Mouse (Mus musculus): ENCODE measurements around the gene Mms19. TPM values are rescaled to one million over a fixed set of nuclear protein-coding genes. Genes with fewer than 3 reads are reported as not detected.

Mms19 gene
- 29.7 and 35.3 TPM in 2 replicates for polyA plus RNA-seq (2015; fragmentation: Nextera tagmentation; extraction: Ambion mirVana)

- H3K36me3 ChIP-seq, result no peaks in the 10 kb centered on the region
- peak within 1 kb of the TSS; percentile 72 for H3K9ac ChIP-seq
- peaks cover 14% of the 10 kb centered on the region for H3K4me1 ChIP-seq
- no peaks in the 10 kb centered on the region for H3K9me3 ChIP-seq
- H3K4me3 ChIP-seq, result peak within 1 kb of the TSS; percentile 72
- H3K27me3 ChIP-seq, result no peaks in the 10 kb centered on the region
- peak; percentile 96 for ATAC-seq (ENCODE audit: borderline replicate concordance, extremely low read depth, low FRiP score, low TSS enrichment)
- WGBS, result under 1% methylated on average over 52 of the region's 68 CpGs
- H3K27ac ChIP-seq, result peak within 1 kb of the TSS; percentile 91
- peak within 1 kb of the TSS; percentile 81 for H3K4me2 ChIP-seq
These were observed at the start of gene Mms19 for GRCm38 (mm10) chr19:41980819-41981594. Gene Mms19 (minus strand): TSS chr19:41981157.

- Histone ChIP-seq H3K4me3 (no peak overlapping the region), H3K9ac (no peak overlapping the region), H3K27ac (no peak overlapping the region), H3K27me3 (no peaks in the 10 kb centered on the region), H3K4me1 (no peaks in the 10 kb centered on the region), H3K4me2 (no peak overlapping the region), H3K36me3 (no peaks in the 10 kb centered on the region), H3K9me3 (no peaks in the 10 kb centered on the region)
- WGBS, result 4% methylated on average over 5 of the region's 5 CpGs
- ATAC-seq (ENCODE audit: borderline replicate concordance, extremely low read depth, low FRiP score, low TSS enrichment), result peak; percentile 61; the same call in 1 of the 2 replicates
These were observed 45.2 kb upstream of the Mms19 start for GRCm38 (mm10) chr19:42026158-42026557.

DNA sequence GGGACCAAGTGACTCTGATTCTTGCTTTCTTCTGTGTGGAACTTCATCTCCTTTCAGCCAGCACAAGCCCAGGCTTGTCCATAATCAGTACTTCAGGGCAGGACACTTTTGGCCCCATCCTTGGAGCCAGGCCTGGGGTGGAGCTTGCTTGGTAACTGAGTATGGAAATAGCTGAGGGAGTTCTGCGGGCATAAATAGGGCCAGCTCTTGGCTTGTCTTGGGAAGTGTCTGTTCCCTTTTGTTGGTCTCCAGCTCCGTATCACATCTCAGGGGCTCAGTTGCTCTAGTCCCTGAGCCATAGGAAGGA, 41.5 kb upstream of the Mms19 start:
- no peak overlapping the region for H3K4me3 ChIP-seq
- H3K4me1 ChIP-seq, result peaks cover 19% of the 10 kb centered on the region
- H3K27me3 ChIP-seq, result no peaks in the 10 kb centered on the region
- H3K9ac ChIP-seq, result no peak overlapping the region
- no peaks in the 10 kb centered on the region for H3K9me3 ChIP-seq
- WGBS, result 86% methylated on average over 2 of the region's 2 CpGs
- no peak overlapping the region for H3K27ac ChIP-seq
- no peak overlapping the region for H3K4me2 ChIP-seq
- H3K36me3 ChIP-seq, result no peaks in the 10 kb centered on the region
- no peak for ATAC-seq (ENCODE audit: borderline replicate concordance, extremely low read depth, low FRiP score, low TSS enrichment)

GRCm38 (mm10) chr19:42021681-42022541, 41.0 kb upstream of the Mms19 start:
- no peak overlapping the region for H3K9ac ChIP-seq
- ATAC-seq (ENCODE audit: borderline replicate concordance, extremely low read depth, low FRiP score, low TSS enrichment), result no peak
- H3K27ac ChIP-seq, result no peak overlapping the region; the same call in 1 of the 2 replicates
- no peaks in the 10 kb centered on the region for H3K36me3 ChIP-seq
- WGBS, result 74% methylated on average over 10 of the region's 10 CpGs
- H3K4me3 ChIP-seq, result no peak overlapping the region
- H3K9me3 ChIP-seq, result no peaks in the 10 kb centered on the region
- H3K4me1 ChIP-seq, result peaks cover 24% of the 10 kb centered on the region
- no peak overlapping the region for H3K4me2 ChIP-seq
- no peaks in the 10 kb centered on the region for H3K27me3 ChIP-seq

DNA sequence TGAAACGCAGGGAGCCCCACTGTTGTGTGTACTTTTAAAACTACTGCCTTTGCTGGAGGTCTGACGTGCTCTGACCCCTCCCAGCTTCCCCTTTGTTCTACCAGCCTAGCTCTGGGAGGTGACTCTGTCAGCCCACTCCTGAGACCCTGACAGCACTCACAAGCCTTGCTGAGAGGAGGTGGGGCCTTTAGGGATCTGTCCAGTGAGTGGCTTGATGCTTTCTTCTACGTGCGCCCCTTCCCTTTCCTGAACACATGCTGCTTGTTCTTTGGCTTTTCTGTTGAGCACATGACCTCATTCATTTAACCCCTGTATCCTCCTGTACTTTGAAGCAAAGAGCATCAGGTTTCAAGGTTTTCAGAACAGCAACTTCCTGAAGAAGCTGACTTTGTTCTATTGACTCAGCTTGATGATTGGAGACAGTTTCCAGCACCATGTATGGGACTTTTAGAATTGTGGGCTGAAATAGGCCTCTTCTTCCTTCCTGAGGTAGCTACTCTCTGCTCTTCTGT, 38.1 kb upstream of the Mms19 start:
- ATAC-seq (ENCODE audit: borderline replicate concordance, extremely low read depth, low FRiP score, low TSS enrichment), result no peak

GRCm38 (mm10) chr19:42017399-42018247, 36.7 kb upstream of the Mms19 start:
- no peak overlapping the region for H3K4me2 ChIP-seq
- H3K9me3 ChIP-seq, result no peaks in the 10 kb centered on the region
- 0 out of 2 replicates have a peak, but pooled peaks have one; percentile 46 for ATAC-seq (ENCODE audit: borderline replicate concordance, extremely low read depth, low FRiP score, low TSS enrichment)
- no peaks in the 10 kb centered on the region for H3K36me3 ChIP-seq
- peak overlapping the region; percentile 65 for H3K27ac ChIP-seq
- H3K27me3 ChIP-seq, result no peaks in the 10 kb centered on the region
- no peak overlapping the region for H3K9ac ChIP-seq
- 44% methylated on average over 8 of the region's 8 CpGs for WGBS
- peaks cover 30% of the 10 kb centered on the region for H3K4me1 ChIP-seq
- H3K4me3 ChIP-seq, result no peak overlapping the region

More for the DNA sequence above, 38.1 kb upstream of the Mms19 start:
- Histone ChIP-seq H3K4me2 (no peak overlapping the region), H3K36me3 (no peaks in the 10 kb centered on the region), H3K4me1 (peaks cover 30% of the 10 kb centered on the region), H3K4me3 (no peak overlapping the region), H3K27ac (peak overlapping the region; percentile 65), H3K9ac (no peak overlapping the region), H3K27me3 (no peaks in the 10 kb centered on the region), H3K9me3 (no peaks in the 10 kb centered on the region)
- WGBS, result 35% methylated on average over 4 of the region's 4 CpGs

DNA sequence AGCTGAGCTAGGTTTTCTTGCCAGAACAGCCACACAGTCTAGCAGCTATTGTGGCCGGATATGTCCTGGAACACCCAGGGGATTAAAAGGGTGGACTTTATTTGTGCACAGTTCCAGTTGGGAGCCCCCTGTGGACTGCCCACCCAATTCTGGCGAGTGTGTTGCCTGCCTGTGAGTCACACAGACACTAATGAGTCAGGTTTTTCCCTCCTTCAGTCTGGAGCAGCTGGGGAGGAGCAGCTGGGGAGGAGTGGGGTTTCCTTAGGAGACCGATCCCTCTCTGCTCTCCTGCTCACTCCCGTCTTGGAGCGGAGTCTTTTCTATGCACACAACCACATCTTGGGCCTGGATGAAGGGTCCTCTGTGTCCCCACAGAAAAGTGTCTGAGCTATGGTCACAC, 35.9 kb upstream of the Mms19 start:
- Histone ChIP-seq H3K27ac (peak overlapping the region; percentile 65), H3K27me3 (no peaks in the 10 kb centered on the region), H3K9me3 (no peaks in the 10 kb centered on the region), H3K9ac (no peak overlapping the region), H3K4me1 (peaks cover 30% of the 10 kb centered on the region), H3K4me2 (no peak overlapping the region), H3K36me3 (no peaks in the 10 kb centered on the region), H3K4me3 (no peak overlapping the region)
- 60% methylated on average over 5 of the region's 5 CpGs for WGBS
- no peak for ATAC-seq (ENCODE audit: borderline replicate concordance, extremely low read depth, low FRiP score, low TSS enrichment)

DNA sequence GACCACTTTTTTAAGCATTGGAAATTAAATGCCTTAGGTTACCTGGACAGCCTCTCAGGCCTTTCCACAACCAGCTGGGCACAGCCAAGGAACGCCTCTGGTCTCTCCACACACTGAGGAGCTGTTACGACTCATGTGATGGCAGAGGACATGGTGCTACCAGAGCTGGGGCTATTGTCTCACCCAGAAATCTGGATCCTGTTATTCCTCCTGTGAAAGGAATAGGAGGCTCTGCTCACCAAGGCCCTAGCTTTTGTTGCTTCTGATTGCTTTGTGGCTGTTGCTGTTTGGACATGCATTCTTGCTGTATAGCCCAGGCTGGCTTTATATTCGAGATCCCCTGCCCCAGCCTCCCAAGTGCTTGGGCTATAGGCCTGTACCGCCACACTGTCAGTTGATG, 35.3 kb upstream of the Mms19 start:
- Histone ChIP-seq H3K27ac (peak overlapping the region; percentile 65; the same call in 1 of the 2 replicates), H3K9me3 (no peaks in the 10 kb centered on the region), H3K4me1 (peaks cover 30% of the 10 kb centered on the region), H3K9ac (no peak overlapping the region), H3K36me3 (no peaks in the 10 kb centered on the region), H3K4me2 (no peak overlapping the region), H3K27me3 (no peaks in the 10 kb centered on the region), H3K4me3 (no peak overlapping the region)
- 77% methylated on average over 4 of the region's 4 CpGs for WGBS
- ATAC-seq (ENCODE audit: borderline replicate concordance, extremely low read depth, low FRiP score, low TSS enrichment), result no peak

DNA sequence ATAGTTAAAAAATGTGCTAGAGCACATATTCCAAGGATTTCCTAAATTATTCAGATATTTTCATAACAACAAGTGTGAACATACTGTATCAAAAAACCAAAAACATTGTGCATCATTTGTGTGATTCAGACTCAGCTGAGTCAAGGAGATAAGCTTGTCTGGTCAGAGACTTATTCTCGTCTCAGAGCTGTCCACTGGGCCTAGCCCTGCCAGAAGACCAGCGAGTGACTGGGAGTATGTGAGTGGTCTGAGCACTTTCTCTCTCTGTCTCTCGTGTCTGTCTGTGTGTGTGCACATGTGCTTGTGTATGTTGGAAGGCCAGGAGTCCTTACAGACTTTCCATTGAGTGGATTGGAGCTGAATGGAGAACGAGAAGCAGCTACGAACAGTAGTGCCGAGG, 34.0 kb upstream of the Mms19 start:
- Histone ChIP-seq H3K4me3 (no peak overlapping the region), H3K27me3 (no peaks in the 10 kb centered on the region), H3K27ac (no peak overlapping the region), H3K9me3 (no peaks in the 10 kb centered on the region), H3K4me2 (no peak overlapping the region), H3K4me1 (peaks cover 30% of the 10 kb centered on the region), H3K9ac (no peak overlapping the region), H3K36me3 (no peaks in the 10 kb centered on the region)
- no peak for ATAC-seq (ENCODE audit: borderline replicate concordance, extremely low read depth, low FRiP score, low TSS enrichment)
- WGBS, result 75% methylated on average over 6 of the region's 6 CpGs

GRCm38 (mm10) chr19:42014231-42014825, 33.4 kb upstream of the Mms19 start:
- no peaks in the 10 kb centered on the region for H3K36me3 ChIP-seq
- H3K27ac ChIP-seq, result no peak overlapping the region
- WGBS, result 82% methylated on average over 3 of the region's 3 CpGs
- H3K4me1 ChIP-seq, result peaks cover 25% of the 10 kb centered on the region
- H3K4me2 ChIP-seq, result no peak overlapping the region
- H3K9me3 ChIP-seq, result no peaks in the 10 kb centered on the region
- ATAC-seq (ENCODE audit: borderline replicate concordance, extremely low read depth, low FRiP score, low TSS enrichment), result no peak
- no peak overlapping the region for H3K9ac ChIP-seq
- no peak overlapping the region for H3K4me3 ChIP-seq
- H3K27me3 ChIP-seq, result no peaks in the 10 kb centered on the region

DNA sequence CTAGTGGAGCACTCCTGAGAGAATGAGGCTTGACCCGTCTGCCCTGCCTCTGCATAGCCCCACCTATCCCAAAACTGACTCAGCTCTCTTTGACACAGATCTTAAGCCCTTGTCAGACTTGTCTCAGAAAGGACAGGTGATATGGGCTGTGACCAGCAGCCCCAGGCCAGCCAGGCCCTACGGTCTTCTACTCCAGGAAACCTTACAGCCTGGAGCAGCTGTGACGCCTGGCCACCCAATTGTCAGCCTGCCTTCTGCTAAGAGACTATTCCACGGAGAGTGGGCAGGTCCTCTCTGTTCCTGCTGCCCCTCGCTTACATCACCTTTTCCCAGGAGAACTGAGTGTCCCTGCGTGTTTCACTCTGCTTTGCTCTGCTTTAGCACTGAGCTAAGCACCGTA, 30.2 kb upstream of the Mms19 start:
- H3K4me1 ChIP-seq, result 0 out of 2 replicates have a peak, but pooled peaks cover 7% of the 10 kb centered on the region
- H3K9me3 ChIP-seq, result no peaks in the 10 kb centered on the region
- no peaks in the 10 kb centered on the region for H3K27me3 ChIP-seq
- no peak; the same call in 1 of the 2 replicates for ATAC-seq (ENCODE audit: borderline replicate concordance, extremely low read depth, low FRiP score, low TSS enrichment)
- H3K4me2 ChIP-seq, result no peak overlapping the region
- no peaks in the 10 kb centered on the region for H3K36me3 ChIP-seq
- 82% methylated on average over 7 of the region's 7 CpGs for WGBS
- no peak overlapping the region for H3K27ac ChIP-seq
- H3K4me3 ChIP-seq, result no peak overlapping the region
- H3K9ac ChIP-seq, result no peak overlapping the region
